Mouse (Mus musculus) limb, embryonic 12.5 days (tissue): ENCODE measurements around the gene Hist1h2bh. TPM values are rescaled to one million over a fixed set of nuclear protein-coding genes. Genes with fewer than 3 reads are reported as not detected.
A peak's percentile ranks its signal among the peaks of the same experiment; 100 is the strongest.
"Not testable (repeated sequence)": the region's sequence is repeated elsewhere in the genome, so short reads cannot be mapped to it uniquely, and the experiment has no call there.

ENCODE experiments used
- ATAC-seq: fragments of 200-750 bp; cut with Nextera tagmentation; 2 replicates; pipeline ENCODE4 v1.8.0; 2017; ENCODE audit warnings: low read depth, moderate TSS enrichment; ENCODE audit not compliant: insufficient number of reproducible peaks, insufficient read depth, low FRiP score, low TSS enrichment
- H3K27ac ChIP-seq: fragments of 300-500 bp; sonication (generic); 2 replicates; pipeline ENCODE4 v1.5.1; 2016; ENCODE audit warnings: mild to moderate bottlenecking, moderate library complexity
- H3K27me3 ChIP-seq: fragments of 300-500 bp; sonication (generic); 2 replicates; pipeline ENCODE4 v1.6.1; 2016; ENCODE audit warnings: mild to moderate bottlenecking, moderate library complexity
- H3K36me3 ChIP-seq: fragments of 300-500 bp; sonication (generic); 2 replicates; pipeline ENCODE4 v1.6.1; 2016; ENCODE audit warnings: mild to moderate bottlenecking, moderate library complexity
- H3K4me1 ChIP-seq: fragments of 300-500 bp; sonication (generic); replicated peaks from 2 replicates; pipeline ENCODE4 v1.6.1; 2016
- H3K4me2 ChIP-seq: fragments of 300-500 bp; sonication (generic); 2 replicates; pipeline ENCODE4 v1.6.1; 2016; ENCODE audit warnings: mild to moderate bottlenecking, moderate library complexity
- H3K4me3 ChIP-seq: fragments of 300-500 bp; sonication (generic); replicated peaks from 2 replicates; pipeline ENCODE4 v1.5.1; 2016; ENCODE audit warnings: mild to moderate bottlenecking
- H3K9ac ChIP-seq: fragments of 300-500 bp; sonication (generic); replicated peaks from 2 replicates; pipeline ENCODE4 v1.6.1; 2016; ENCODE audit warnings: mild to moderate bottlenecking, moderate library complexity
- H3K9me3 ChIP-seq: fragments of 300-500 bp; sonication (generic); 2 replicates; pipeline ENCODE4 v1.6.1; 2016; ENCODE audit warnings: mild to moderate bottlenecking, moderate library complexity
- WGBS: fragments of 180-500 bp; shearing (Covaris S2); methylation state at CpG from one replicate; pipeline ENCODE4 v1.1.7; 2016; 5-methylcytosine and 5-hydroxymethylcytosine counted together
- polyA plus RNA-seq: library from polyadenylated mRNA; unstranded; fragments of >200 nt; fragmentation: Nextera tagmentation; extraction: Ambion mirVana; gene quantifications from 2 replicates; pipeline ENCODE4 v1.2.1, GENCODE M21; 2016

The Hist1h2bh gene
- polyA plus RNA-seq, 1 experiment from 2014 or later = 1.4 TPM

DNA sequence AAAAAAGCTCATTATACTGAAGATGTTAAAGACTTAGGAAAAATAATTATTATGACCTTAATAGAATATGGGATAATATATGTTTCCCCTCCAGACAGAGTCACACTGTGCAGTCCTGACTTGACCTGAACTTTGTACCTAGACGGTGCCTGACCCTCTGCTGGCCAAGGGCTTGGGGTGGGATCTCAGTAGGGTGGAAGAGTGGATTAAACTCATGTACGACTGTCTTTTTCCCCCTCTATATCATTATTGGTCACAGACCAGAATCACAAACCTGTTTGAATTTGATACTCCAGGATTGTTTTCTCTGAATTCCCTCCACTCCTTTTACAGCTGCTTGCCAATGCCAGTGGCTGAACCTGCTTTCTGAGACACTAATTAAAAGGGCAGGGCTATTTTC is 17.5 kb upstream of the Hist1h2bh start:
- not testable (repeated sequence) for H3K36me3 ChIP-seq, H3K27me3 ChIP-seq, H3K4me1 ChIP-seq, H3K9ac ChIP-seq, H3K9me3 ChIP-seq, ATAC-seq
- Histone ChIP-seq H3K27ac (peak overlapping the region; percentile 83), H3K4me3 (0 out of 2 replicates have a peak overlapping the region, but pooled peaks have one; percentile 9), H3K4me2 (peak overlapping the region; percentile 37)
- 26% methylated on average over 2 of the region's 2 CpGs for WGBS

DNA sequence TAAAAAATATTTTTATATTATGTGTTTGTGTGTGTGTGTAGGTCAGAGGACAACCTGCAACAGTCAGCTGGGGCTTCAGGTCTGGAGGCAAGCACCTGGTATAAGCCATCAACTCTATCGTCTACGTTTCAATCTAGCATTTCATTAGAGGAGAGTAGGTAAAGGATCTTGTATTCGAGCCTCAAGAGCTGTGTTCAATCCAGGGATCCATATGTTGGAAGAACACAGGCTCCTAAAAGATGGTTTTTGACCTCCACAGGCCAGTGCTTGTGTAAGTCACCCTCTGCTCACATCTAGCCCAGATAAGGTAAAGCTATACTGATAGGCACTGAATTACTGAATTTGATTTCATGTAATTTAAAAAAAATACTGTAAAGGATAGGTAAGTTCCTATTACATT is 13.7 kb upstream of the Hist1h2bh start:
- H3K27ac ChIP-seq = peak overlapping the region; percentile 72
- no peaks in the 10 kb centered on the region for H3K36me3 ChIP-seq
- no peak for ATAC-seq
- H3K9ac ChIP-seq = no peak overlapping the region
- 66% methylated on average over 3 of the region's 3 CpGs for WGBS
- no peaks in the 10 kb centered on the region for H3K9me3 ChIP-seq
- H3K4me2 ChIP-seq = peak overlapping the region; percentile 90
- no peaks in the 10 kb centered on the region; the same call in 1 of the 2 replicates for H3K4me1 ChIP-seq
- no peak overlapping the region for H3K4me3 ChIP-seq
- no peaks in the 10 kb centered on the region for H3K27me3 ChIP-seq

DNA sequence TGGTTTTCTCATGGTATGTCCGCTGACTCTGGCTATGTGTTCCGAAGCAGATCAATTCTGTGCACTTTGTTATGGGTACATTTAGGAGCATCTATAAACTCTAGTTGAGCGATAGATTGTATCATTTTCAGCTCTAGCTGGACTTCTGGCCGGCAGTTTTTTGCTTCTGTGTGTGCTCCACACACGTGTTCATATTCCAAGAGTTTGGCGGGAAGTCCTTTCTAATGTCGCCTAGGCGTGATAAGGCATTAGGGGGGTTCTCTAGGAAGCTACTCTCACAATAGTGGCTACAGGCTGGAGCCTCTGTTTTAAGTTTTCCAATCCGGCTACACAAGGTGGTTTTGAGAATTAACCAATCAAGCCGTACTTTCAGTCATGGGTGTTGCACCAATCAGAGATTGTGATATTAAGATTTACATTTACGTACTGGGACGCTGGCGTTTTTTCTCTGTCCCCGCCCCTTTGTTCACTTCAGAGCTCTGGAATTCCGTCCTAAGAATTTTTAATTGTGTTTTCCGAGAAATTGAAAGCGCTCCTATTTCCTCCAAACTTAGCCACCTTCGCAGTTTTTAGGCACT is 12.7 kb upstream of the Hist1h2bh start:
- Histone ChIP-seq H3K9me3 (no peaks in the 10 kb centered on the region), H3K9ac (peak overlapping the region; percentile 86), H3K36me3 (no peaks in the 10 kb centered on the region), H3K27me3 (no peaks in the 10 kb centered on the region), H3K4me3 (peak overlapping the region; percentile 66), H3K27ac (peak overlapping the region; percentile 100), H3K4me2 (peak overlapping the region; percentile 90), H3K4me1 (peaks cover under 1% of the 10 kb centered on the region; the same call in 1 of the 2 replicates)
- under 1% methylated on average over 18 of the region's 18 CpGs for WGBS
- peak; percentile 71 for ATAC-seq

DNA sequence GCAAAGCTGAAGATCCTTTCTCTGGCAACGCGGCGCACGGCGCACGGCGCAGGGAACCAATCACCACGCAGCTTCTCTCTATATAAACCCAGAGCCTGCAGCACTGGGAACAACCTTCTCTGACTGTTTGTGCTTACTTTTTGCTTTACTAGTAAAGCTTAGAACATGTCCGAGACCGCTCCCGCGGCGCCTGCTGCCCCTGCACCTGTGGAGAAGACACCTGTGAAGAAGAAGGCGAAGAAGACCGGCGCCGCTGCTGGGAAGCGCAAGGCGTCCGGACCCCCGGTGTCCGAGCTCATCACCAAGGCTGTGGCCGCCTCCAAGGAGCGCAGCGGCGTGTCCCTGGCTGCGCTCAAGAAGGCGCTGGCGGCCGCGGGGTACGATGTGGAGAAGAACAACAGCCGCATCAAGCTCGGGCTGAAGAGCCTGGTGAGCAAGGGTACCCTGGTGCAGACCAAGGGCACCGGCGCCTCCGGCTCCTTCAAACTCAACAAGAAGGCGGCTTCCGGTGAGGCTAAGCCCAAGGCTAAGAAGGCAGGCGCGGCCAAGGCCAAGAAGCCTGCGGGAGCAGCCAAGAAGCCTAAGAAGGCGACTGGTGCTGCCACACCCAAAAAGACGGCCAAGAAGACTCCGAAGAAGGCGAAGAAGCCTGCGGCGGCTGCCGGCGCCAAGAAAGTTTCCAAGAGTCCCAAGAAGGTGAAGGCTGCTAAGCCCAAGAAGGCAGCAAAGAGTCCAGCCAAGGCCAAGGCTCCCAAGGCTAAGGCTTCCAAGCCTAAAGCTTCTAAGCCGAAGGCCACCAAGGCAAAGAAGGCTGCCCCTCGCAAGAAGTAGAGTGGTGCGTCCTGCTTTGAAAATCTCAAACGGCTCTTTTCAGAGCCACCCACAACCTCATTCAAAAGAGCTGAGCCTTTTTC is 12.0 kb upstream of the Hist1h2bh start:
- under 1% methylated on average over 54 of the region's 54 CpGs for WGBS
- Histone ChIP-seq H3K4me1 (peaks cover 5% of the 10 kb centered on the region), H3K27me3 (no peaks in the 10 kb centered on the region), H3K9me3 (no peaks in the 10 kb centered on the region), H3K9ac (peak overlapping the region; percentile 86), H3K36me3 (no peaks in the 10 kb centered on the region), H3K27ac (peak overlapping the region; percentile 100), H3K4me2 (peak overlapping the region; percentile 90), H3K4me3 (peak overlapping the region; percentile 66)
- peak; percentile 90 for ATAC-seq

DNA sequence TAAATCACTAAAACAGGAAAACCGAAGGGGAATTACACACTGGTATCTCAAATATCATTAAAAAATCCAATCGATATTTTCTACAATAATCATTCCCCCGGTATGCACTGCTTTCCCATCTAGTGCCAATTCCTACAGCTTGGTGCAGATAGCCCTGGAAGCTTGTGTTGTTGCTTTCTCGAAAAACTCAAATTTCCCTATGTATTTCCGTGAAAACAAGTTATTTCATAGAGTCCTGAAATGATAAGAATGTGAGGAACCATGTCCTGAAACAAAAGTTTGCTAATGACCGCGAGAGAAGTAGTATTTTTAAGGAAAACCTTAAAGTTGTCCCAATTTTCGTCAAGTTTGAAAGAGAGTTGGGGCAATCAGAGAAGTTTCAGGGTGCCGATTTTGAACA is 11.2 kb upstream of the Hist1h2bh start:
- H3K9ac ChIP-seq = peak overlapping the region; percentile 86
- no peaks in the 10 kb centered on the region for H3K27me3 ChIP-seq
- H3K36me3 ChIP-seq = no peaks in the 10 kb centered on the region
- peak overlapping the region; percentile 66 for H3K4me3 ChIP-seq
- H3K9me3 ChIP-seq = no peaks in the 10 kb centered on the region
- peak overlapping the region; percentile 90 for H3K4me2 ChIP-seq
- no peak for ATAC-seq
- 21% methylated on average over 9 of the region's 9 CpGs for WGBS
- peak overlapping the region; percentile 100 for H3K27ac ChIP-seq
- H3K4me1 ChIP-seq = peaks cover 5% of the 10 kb centered on the region

DNA sequence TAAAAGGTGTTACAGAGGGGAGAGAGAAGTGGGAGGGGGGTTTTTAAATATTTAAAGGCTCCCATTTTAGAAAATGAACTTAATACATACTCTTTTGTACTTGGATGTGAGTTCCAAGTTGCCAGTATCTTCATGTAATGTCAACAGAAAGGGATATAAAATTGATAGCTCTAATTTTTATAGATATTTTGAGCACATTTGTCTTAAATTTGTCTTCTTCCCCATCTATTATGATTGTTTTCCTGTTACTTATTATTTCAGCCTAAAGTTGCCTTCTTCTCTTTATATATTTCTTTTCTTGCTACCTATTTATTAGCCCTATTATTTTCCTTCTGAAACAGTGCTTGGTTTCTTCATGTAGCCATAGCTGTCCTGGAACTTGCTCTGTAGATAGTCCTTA is 9.8 kb upstream of the Hist1h2bh start, which contains the start of gene Hist1h1d:
TSS of gene Hist1h1d (plus strand) at position 301 of the 400 bp plus-strand sequence.
- Histone ChIP-seq H3K9ac (no peak within 1 kb of the TSS), H3K4me1 (peaks cover 5% of the 10 kb centered on the region), H3K36me3 (no peaks in the 10 kb centered on the region), H3K4me2 (peak within 1 kb of the TSS; percentile 90), H3K27me3 (no peaks in the 10 kb centered on the region), H3K4me3 (no peak within 1 kb of the TSS), H3K9me3 (no peaks in the 10 kb centered on the region), H3K27ac (peak within 1 kb of the TSS; percentile 100)
- ATAC-seq = no peak

DNA sequence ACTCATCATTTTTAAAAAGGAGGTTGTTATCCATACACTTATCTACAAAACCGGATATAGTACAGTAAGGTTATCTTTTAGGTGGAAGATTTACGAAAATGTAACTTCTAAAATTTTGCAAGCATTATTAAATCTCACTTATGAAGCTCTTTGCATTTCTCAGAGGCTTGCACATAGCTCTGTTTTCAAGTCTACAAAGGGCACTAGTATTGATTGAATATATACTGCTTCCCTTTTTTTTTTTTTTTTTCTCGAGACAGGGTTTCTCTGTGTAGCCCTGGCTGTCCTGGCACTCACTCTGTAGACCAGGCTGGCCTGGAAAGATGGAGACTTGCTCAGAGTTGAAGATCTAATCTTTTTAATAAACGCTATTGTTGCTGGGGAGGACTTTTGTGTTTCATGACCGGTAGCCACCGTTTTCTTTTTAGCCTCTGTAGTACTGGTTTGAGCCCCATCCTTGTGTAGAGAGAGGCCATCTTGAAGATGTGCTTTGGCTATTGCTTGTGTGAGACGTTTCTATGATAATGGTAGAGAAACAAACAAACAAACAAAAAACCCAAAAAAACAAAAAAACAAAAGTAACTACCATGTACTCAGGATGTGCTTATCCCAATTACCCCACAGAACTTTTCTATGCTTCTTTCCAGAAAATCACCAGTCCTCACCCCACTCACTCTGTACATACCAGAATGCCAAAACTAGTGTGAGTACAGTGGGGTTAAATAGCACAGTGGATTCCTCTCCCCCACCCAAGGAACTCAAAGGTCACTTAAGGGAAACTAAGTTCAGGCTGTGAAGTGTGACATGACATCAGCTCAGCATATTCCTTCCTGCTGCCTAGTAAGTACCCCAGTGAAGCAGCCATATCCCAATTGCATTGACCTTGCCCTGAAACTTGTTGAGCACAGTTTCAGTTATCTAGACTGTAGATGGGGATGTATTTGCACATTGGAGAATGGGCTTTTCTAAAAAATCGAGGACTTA is 9.0 kb upstream of the Hist1h2bh start:
- peak overlapping the region; percentile 2; the same call in 1 of the 2 replicates for H3K9ac ChIP-seq

DNA sequence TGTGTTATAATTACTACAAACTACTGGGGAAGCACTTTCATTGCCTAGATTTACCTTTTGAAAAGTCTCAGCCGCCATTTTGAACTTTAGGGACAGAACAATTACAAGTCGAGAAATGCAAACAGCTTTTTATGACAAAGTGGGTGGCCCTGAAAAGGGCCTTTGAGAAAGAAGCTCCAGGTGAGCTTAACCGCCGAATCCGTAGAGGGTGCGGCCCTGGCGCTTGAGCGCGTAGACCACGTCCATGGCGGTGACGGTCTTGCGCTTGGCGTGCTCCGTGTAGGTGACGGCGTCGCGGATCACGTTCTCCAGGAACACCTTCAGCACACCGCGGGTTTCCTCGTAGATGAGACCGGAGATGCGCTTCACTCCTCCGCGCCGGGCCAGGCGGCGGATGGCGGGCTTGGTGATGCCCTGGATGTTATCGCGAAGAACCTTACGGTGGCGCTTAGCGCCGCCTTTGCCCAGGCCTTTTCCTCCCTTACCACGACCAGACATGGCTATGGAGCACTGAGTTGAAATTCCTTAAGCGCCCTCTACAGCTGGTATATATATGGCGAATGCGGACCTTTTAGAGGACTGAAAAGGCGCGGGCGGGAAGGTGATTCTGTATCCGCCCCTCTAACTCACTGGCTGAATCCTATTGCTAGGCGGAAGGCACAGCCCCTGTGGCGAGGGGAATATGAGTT is 8.1 kb upstream of the Hist1h2bh start, which contains the start of gene Hist1h4f:
TSS of gene Hist1h4f (minus strand) at position 503 of the 689 bp plus-strand sequence.
- not testable (repeated sequence) for H3K4me1 ChIP-seq, H3K9me3 ChIP-seq, H3K27me3 ChIP-seq, H3K36me3 ChIP-seq
- H3K4me2 ChIP-seq = peak within 1 kb of the TSS; percentile 55
- under 1% methylated on average over 47 of the region's 47 CpGs for WGBS
- peak within 1 kb of the TSS; percentile 46 for H3K4me3 ChIP-seq
- H3K9ac ChIP-seq = peak within 1 kb of the TSS; percentile 54
- peak; percentile 87 for ATAC-seq
- peak within 1 kb of the TSS; percentile 96 for H3K27ac ChIP-seq

More for the DNA sequence above, 9.0 kb upstream of the Hist1h2bh start:
- peak overlapping the region; percentile 55 for H3K4me2 ChIP-seq
- H3K27ac ChIP-seq = peak overlapping the region; percentile 96
- H3K36me3 ChIP-seq = no peaks in the 10 kb centered on the region
- H3K9me3 ChIP-seq = no peaks in the 10 kb centered on the region
- 59% methylated on average over 8 of the region's 8 CpGs for WGBS
- ATAC-seq = no peak
- peaks cover 5% of the 10 kb centered on the region for H3K4me1 ChIP-seq
- H3K27me3 ChIP-seq = no peaks in the 10 kb centered on the region
- peak overlapping the region; percentile 46 for H3K4me3 ChIP-seq

DNA sequence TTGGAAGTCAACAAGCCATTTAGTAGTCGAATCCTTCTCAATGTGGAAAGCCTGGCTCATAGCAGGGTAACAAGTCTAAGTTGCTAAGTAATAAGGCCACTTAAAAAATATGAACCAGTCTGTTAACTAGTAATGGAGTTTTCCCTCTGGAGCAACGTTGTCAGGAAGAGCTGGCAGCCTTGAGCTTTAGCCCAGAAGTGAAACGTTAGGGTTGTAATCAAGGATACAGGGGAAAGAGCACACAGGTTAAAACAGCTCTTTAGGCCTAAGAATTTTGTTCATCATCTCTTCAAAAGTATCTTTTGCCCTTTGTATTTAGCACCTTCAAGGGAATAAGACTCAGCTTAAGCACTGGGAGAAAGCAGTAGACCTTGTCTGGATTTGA is 7.6 kb upstream of the Hist1h2bh start:
- H3K4me2 ChIP-seq = peak overlapping the region; percentile 55
- H3K27me3 ChIP-seq = no peaks in the 10 kb centered on the region
- peak overlapping the region; percentile 96 for H3K27ac ChIP-seq
- peak overlapping the region; percentile 46 for H3K4me3 ChIP-seq
- ATAC-seq = no peak
- H3K4me1 ChIP-seq = peaks cover 5% of the 10 kb centered on the region; the same call in 1 of the 2 replicates
- 4% methylated on average over 3 of the region's 3 CpGs for WGBS
- H3K9ac ChIP-seq = peak overlapping the region; percentile 54
- H3K36me3 ChIP-seq = no peaks in the 10 kb centered on the region
- H3K9me3 ChIP-seq = no peaks in the 10 kb centered on the region

DNA sequence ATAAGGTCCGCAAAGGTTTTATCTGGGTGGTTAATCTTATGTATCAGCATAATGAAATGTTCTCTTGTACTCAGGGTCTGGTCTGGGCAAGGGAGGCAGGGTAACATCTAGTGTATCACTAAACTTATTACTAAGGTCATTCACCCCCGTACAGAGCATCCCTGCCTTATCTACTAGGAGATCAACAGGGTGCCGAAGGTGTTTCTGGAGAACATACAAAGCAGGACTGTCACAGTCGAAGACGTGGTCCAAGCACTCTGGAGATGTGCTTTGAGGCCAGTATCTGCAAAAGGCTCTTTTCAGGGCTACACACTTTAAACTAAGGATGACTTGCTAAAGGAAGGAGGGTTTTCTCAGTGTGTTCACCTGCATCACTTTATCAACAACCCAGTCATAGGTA is 3.5 kb upstream of the Hist1h2bh start:
- H3K4me1 ChIP-seq = peaks cover 10% of the 10 kb centered on the region; the same call in 1 of the 2 replicates
- H3K4me3 ChIP-seq = no peak overlapping the region
- H3K9ac ChIP-seq = no peak overlapping the region
- H3K36me3 ChIP-seq = no peaks in the 10 kb centered on the region
- ATAC-seq = no peak
- H3K27ac ChIP-seq = peak overlapping the region; percentile 73
- H3K4me2 ChIP-seq = no peak overlapping the region
- no peaks in the 10 kb centered on the region for H3K27me3 ChIP-seq
- WGBS = 81% methylated on average over 5 of the region's 5 CpGs
- H3K9me3 ChIP-seq = no peaks in the 10 kb centered on the region
